Mouse (Mus musculus) frontal cortex, adult (tissue): ENCODE measurements around the gene Prrc2a.
"Not testable (repeated sequence)": the region's sequence is repeated elsewhere in the genome, so short reads cannot be mapped to it uniquely, and the experiment has no call there.

Source experiments
- ATAC-seq: cut with Nextera tagmentation; 2 replicates; pipeline ENCODE4 v1.9.2; 2017; ENCODE audit warnings: mild to moderate bottlenecking, moderate library complexity, mixed read lengths; ENCODE audit not compliant: low TSS enrichment

Gene Prrc2a

GRCm38 (mm10) chr17:35134801-35135590 is 29.7 kb downstream of the Prrc2a start, which contains the start of gene Bag6:
Gene Bag6, plus strand, starts transcription at chr17:35135178.
- peak; percentile 94 for ATAC-seq

- ATAC-seq = no peak
Observed at GRCm38 (mm10) chr17:35133517-35133916, 31.2 kb downstream of the Prrc2a start.

- no peak for ATAC-seq
Observed at GRCm38 (mm10) chr17:35132174-35132560, 32.5 kb downstream of the Prrc2a start.

DNA sequence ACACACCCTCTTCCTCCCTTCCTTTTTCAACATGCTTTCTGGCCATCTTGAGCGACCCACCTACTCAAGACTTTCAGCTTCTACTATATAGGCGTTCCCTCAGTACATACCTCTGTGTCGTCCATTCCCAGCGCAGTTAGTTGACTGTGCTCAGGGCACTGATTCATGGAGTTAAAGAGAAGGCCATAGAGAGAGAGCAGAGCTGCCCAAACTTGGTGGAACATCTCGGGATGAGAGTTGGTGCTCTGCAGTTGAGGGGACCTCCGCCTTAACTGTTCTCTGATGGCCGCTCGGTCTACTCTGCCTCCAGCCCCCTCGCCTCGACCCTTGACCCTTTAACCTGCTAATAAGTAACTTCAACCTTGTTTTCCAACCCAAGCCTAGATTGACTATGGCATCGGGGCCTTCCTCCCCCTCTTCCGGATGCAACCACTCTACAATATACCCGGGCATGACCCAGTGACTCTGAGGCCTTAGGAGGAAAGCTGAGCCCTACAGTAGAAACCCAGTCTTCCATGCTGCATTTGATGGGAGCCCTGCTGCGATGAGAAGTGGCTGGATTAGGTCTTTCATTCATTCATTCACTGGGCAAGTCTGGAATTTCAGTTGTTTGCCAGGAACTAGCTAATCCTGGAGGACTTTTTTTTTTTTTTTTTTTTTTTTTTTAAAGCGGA is 33.1 kb downstream of the Prrc2a start, which contains the start of gene Apom:
Gene Apom (minus strand): TSS at position 551 of the 674 bp plus-strand sequence.
- ATAC-seq = no peak

- no peak for ATAC-seq
Observed at GRCm38 (mm10) chr17:35131038-35131437, 33.7 kb downstream of the Prrc2a start.

DNA sequence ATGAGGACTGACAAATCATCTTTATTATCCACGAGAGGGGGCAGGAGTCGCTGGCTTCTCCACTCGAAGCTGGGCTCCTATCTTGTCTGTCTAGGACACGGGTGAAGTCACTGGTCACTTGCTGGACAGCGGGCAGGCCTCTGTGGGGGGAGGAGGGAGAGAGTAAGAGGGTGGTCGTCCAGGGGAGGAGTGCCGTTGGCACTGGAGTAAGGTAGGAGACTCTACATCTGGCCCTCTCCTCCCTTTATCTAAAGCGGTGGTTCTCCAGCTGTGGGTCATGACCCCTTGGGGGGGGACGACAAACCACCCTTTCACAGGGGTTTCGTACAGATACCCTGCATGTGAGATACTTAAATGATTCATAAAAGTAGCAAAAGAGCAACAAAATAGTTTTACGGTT is 35.7 kb downstream of the Prrc2a start:
- no peak for ATAC-seq

GRCm38 (mm10) chr17:35127017-35127416 is 37.7 kb downstream of the Prrc2a start:
- no peak for ATAC-seq

DNA sequence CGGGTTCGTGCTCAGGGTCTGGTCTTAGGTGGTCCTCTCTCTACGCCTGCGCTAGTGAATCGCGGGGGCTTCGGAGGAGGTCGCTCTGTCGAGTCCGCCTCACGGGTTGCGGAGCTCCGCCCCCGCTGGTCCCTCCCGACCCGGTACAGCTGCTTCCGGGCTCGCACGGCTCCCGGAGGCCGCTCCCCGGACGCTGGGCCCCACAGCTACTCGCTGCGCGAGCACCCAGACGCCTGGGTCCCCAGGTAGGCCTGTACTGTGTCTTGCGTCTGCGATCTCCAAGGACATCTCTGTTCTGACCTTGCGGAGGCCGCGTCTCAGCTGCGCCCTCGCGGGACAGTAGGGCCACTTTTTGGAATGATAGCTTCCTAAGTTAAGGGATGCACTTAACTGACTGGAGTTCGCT is 38.5 kb downstream of the Prrc2a start, which contains the start of gene D17H6S53E:
Gene D17H6S53E (plus strand): TSS at position 168 of the 406 bp plus-strand sequence.
- ATAC-seq = peak; percentile 28; the same call in 1 of the 2 replicates

DNA sequence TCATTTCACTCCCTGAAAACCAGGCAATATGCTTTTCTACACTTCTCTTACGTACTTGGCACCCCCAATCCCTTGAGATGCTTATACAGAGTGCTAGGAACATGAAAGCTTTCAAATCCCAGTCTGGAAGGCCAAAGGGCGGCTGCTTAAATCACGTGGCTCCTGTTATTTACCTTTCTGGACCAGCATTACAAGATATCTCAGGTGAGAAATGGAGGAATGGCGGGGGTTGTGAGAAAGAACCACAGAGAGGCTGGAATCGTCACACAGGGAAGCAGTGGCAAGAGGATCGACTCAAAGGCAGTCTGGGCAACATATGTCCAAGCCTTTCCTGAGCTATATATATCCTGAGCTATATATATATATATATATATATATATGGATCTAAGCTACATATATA is 39.1 kb downstream of the Prrc2a start:
- no peak for ATAC-seq

- ATAC-seq = no peak
Observed at GRCm38 (mm10) chr17:35125081-35125480, 39.6 kb downstream of the Prrc2a start.

GRCm38 (mm10) chr17:35124261-35124896 is 40.3 kb downstream of the Prrc2a start:
- not testable (repeated sequence) for ATAC-seq

DNA sequence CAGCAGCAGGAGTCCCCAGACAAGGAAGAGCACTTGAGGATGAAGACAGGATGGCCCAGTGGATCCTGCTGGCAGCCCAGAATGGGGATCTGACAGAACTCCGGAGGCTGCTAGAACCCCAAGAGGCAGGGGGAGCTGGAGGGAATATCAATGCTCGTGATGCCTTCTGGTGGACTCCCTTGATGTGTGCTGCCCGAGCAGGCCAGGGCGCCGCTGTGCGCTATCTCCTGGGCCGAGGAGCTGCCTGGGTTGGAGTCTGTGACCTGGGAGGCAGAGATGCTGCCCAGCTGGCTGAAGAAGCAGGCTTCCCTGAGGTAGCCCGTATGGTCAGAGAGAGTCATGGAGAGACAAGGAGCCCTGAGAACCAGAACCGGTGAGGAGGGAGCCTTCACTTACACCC is 41.4 kb downstream of the Prrc2a start:
- not testable (repeated sequence) for ATAC-seq

DNA sequence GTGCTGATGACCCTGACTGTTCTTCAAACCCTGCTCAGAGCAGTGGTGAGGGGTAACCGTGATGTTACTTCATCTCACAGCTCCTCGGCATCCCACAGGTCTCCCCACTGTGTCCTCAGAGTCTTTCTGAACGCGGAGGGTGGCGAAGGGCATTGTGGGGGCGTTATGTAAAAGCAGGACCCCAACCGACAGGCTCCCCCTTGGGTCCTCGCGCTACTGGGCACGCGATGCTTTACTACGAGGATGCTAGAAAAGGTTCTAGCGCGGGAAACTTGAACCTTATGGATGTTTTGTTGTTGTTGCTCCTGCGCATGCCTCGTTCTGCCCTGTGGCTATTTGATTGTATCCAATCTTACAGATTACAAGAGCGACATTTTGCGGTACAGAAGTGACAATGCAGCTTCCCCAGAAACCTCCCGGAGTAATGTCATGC is 42.8 kb downstream of the Prrc2a start, which contains the start of gene Csnk2b:
Gene Csnk2b (minus strand): TSS at position 183 of the 433 bp plus-strand sequence.
- ATAC-seq = peak; percentile 33; the same call in 1 of the 2 replicates

GRCm38 (mm10) chr17:35121143-35121799 is 43.4 kb downstream of the Prrc2a start, which contains the start of gene Gpank1:
Gene Gpank1, plus strand, starts transcription at chr17:35121455.
- peak; percentile 89 for ATAC-seq

DNA sequence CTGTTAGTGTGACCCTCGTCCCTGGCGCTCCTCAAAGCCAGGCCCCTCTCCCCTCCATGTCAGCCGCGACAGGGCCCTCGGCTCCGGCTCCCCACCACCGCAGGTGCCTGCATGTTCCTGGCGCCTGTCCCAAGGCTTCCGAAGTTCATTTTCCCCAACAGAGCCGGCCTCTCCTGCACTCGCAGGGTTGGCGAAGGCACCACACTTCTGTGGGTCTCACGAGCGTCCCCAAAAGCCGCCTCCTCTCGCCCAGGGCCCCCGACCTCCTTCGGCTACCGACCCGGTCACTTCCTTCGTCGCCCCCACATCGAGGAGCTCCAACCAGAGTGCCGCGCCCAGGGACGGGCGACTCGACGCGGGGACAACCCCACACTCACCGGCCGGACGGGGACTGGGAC is 44.0 kb downstream of the Prrc2a start:
- ATAC-seq = no peak; the same call in 1 of the 2 replicates

DNA sequence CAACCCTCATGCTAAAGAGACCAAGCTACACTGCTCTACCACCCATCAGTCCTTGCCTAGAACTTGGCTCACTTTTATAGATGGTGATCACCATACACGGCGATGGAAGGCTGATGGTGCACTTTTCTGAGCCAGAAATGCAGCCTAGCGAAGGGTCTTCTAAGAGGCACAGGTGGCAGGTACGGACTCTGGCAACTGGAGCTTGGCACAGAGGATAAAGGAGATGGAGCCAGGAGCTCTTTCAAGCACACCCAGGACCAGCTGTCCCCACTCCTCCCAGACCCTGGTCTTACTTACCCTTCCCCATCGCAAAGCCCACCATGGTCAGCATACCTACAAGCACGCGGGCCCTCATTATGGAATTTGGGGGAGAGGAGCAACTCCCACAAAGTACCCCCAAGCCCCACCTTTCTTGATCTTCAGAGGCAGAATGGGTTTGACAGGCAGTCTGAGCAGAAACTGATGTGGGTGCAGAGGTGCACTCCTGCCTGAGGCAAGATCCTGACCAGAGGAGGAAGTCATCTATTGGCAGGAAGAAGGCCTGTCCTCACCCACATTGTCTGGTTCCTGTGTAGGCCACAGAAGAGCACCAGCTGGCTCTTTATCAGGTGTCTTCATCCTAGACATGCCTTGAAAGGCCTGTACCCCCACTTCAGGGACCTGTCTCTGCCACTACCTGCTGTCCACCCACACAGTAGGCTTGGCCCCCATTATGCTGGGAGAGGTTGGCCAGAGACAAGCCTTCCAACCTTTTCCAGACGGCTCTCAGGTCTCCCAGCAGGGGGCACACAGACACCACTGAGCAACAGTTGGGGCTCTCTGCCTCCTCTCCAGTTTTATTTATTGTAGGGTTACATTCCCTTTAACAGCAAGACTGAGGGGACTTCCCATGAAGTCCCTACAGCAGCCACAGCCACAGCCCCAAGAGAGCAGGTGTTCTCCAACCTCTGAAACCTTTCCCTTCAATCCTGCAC is 49.4 kb downstream of the Prrc2a start, which contains the start of gene Ly6g5b:
Gene Ly6g5b (minus strand): TSS at position 383 of the 974 bp plus-strand sequence.
- no peak for ATAC-seq

GRCm38 (mm10) chr17:35111774-35112173 is 52.9 kb downstream of the Prrc2a start:
- ATAC-seq = no peak

DNA sequence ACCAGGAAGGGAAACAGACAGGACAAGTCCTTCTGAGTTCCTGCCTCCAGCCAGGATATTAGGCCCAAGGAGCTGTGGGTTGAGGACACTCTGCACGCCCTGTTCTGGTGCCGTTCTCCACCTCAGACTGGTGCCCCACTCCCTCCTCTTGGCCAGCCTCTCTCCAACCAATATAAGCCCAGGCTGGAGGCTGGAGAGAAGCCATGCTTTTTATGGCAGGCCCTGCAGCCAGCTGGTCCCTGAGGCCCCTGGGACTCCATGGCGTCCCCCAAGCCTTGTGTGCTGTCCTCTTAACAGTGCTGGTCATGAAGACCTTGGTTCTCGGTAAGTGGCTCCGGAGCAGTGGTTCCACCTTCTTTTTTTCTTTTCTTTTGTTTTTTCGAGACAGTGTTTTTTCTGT is 56.6 kb downstream of the Prrc2a start, which contains the start of gene Ly6g5c:
Gene Ly6g5c (plus strand): TSS at position 183 of the 400 bp plus-strand sequence.
- no peak for ATAC-seq

GRCm38 (mm10) chr17:35106522-35106921 is 58.2 kb downstream of the Prrc2a start:
- no peak for ATAC-seq
